Mouse (Mus musculus): ENCODE measurements at regions not wholly inside any gene's neighbourhood (a gene's known extent, or its start where the extent isn't known, plus 50 kb on each side); places are given as distances from the start of the nearest gene placed in this dataset.

DNA sequence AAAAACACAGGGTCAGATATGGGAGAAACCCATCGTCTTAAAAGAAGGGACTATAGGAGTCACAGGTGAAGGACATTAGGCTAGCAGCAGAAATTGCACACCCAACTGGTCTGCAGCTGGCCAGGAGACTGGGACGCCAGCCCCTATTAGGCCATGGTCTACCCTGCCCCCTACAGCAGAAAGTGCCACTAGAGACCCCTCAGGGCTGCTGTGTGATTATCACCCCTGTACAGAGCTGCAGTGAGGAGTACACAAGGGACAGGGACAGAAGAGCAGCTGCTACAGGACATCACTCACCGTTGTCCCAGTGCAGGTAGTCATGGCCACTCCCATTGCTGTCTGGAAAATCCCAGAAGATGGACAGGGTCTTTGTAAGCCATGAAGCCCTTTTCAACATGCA, 157.9 kb upstream of the Agap1 start:
- no peak overlapping the region for H3K27ac ChIP-seq
- H3K9ac ChIP-seq: no peak overlapping the region
- no peak for ATAC-seq (ENCODE audit: insufficient number of reproducible peaks, low FRiP score, low TSS enrichment, low read depth)
- no peak overlapping the region for H3K4me2 ChIP-seq
- 61% methylated on average over 3 of the region's 3 CpGs for WGBS
- no peaks in the 10 kb centered on the region for H3K9me3 ChIP-seq
- no peaks in the 10 kb centered on the region; the same call in 1 of the 2 replicates for H3K4me1 ChIP-seq
- H3K36me3 ChIP-seq: no peaks in the 10 kb centered on the region
- H3K27me3 ChIP-seq: no peaks in the 10 kb centered on the region
- H3K4me3 ChIP-seq: no peak overlapping the region

DNA sequence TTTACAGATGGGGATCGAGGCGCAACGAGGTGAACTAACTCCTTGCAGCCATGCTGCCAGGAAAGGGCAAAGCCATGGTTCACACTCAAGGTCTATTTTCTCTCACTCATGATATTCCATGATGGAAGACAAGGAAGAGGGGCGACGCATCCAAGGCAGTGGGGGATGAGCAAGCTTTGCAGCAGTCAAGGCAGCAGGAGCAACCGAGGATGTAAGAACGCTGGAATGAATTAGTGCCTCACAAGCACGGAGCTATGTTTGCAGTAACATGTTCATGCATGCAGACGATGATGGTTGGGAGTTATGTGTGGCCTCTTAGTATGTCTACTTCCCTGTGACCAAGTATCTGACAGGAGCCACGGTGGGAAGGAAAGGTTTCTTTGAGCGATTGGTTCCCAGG, 156.8 kb upstream of the Agap1 start:
- peaks cover 6% of the 10 kb centered on the region for H3K4me1 ChIP-seq
- no peaks in the 10 kb centered on the region for H3K27me3 ChIP-seq
- no peaks in the 10 kb centered on the region for H3K9me3 ChIP-seq
- ATAC-seq (ENCODE audit: insufficient number of reproducible peaks, low FRiP score, low TSS enrichment, low read depth): no peak
- no peak overlapping the region for H3K4me3 ChIP-seq
- H3K36me3 ChIP-seq: no peaks in the 10 kb centered on the region
- H3K4me2 ChIP-seq: no peak overlapping the region
- WGBS: 74% methylated on average over 11 of the region's 11 CpGs
- no peak overlapping the region for H3K9ac ChIP-seq
- no peak overlapping the region for H3K27ac ChIP-seq

DNA sequence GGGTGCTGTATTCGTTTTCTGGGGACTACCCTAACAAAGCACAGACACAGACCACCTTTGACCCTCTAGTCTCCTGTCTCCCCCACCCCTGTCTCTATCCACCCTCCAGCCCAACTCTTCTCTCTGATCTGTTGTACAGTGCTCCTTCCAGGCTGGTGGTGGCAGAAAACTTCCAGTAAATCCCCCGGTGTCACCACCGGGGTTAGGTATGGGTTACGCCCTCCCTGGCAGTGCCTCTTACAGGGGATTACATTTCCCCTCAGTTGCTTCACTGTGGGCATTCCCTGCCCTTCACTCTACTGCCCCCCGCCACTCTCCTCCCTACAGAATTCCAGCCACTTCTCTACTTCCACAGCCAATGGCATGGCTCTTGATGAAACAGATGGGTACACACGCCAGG, 153.5 kb upstream of the Agap1 start:
- Histone ChIP-seq H3K36me3 (no peaks in the 10 kb centered on the region), H3K9ac (no peak overlapping the region), H3K4me3 (no peak overlapping the region), H3K27me3 (no peaks in the 10 kb centered on the region), H3K9me3 (no peaks in the 10 kb centered on the region), H3K27ac (no peak overlapping the region), H3K4me1 (peaks cover 7% of the 10 kb centered on the region), H3K4me2 (no peak overlapping the region)
- ATAC-seq (ENCODE audit: insufficient number of reproducible peaks, low FRiP score, low TSS enrichment, low read depth): no peak
- 84% methylated on average over 6 of the region's 6 CpGs for WGBS

DNA sequence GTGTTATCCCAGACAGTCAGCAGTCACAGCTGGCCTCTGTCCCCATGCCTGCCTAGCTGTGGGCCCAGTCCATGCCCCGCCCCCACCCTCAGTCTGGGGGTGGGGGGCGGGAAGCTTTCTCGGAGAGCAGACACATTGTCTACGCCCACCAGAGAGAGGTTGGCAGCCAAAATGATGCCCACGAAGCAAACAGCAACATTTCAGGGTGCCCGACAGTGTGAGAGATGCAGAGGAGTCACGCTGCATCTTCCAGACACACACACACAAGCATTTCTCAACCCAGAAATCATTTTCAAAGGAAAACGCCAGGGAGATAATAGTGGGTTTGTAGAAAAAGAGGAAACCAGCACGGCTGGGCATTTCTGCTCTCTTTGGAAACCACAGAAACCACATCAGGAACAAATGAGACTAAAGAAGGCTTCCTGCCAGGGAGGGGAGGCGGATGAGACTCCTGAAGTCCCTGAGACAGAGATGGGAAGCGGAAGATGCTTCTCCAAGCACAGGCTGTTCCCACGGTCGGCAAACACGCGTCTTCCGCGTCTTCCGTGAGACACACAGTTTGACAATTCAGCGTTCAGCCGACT, 152.1 kb upstream of the Agap1 start:
- Histone ChIP-seq H3K36me3 (no peaks in the 10 kb centered on the region), H3K27me3 (no peaks in the 10 kb centered on the region), H3K9me3 (no peaks in the 10 kb centered on the region), H3K9ac (no peak overlapping the region), H3K4me2 (no peak overlapping the region), H3K4me1 (peaks cover 7% of the 10 kb centered on the region), H3K4me3 (no peak overlapping the region), H3K27ac (no peak overlapping the region)
- 66% methylated on average over 20 of the region's 20 CpGs for WGBS
- no peak for ATAC-seq (ENCODE audit: insufficient number of reproducible peaks, low FRiP score, low TSS enrichment, low read depth)

DNA sequence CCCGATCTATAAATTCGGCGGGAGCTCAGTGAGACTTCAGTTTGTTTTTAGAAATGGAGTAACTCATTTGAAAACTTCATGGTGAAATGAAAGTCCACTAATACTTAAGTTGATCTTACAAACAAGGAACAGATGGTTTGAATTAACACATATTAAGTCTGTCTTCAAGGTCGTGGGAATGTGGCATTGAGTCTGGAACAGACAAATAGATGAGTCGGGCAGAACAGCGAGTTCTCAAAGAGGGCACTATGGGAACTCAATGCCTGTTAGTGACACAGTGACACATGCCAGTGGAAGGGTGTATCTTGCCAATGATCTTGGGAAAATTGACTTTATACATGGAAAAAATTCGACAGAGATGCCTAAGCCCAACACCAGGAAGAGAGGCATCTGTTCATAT, 149.4 kb upstream of the Agap1 start:
- Histone ChIP-seq H3K4me1 (peaks cover 12% of the 10 kb centered on the region), H3K36me3 (no peaks in the 10 kb centered on the region), H3K9ac (no peak overlapping the region), H3K9me3 (no peaks in the 10 kb centered on the region), H3K27ac (no peak overlapping the region), H3K27me3 (no peaks in the 10 kb centered on the region), H3K4me2 (no peak overlapping the region), H3K4me3 (no peak overlapping the region)
- no peak for ATAC-seq (ENCODE audit: insufficient number of reproducible peaks, low FRiP score, low TSS enrichment, low read depth)
- 55% methylated on average over 7 of the region's 7 CpGs for WGBS

DNA sequence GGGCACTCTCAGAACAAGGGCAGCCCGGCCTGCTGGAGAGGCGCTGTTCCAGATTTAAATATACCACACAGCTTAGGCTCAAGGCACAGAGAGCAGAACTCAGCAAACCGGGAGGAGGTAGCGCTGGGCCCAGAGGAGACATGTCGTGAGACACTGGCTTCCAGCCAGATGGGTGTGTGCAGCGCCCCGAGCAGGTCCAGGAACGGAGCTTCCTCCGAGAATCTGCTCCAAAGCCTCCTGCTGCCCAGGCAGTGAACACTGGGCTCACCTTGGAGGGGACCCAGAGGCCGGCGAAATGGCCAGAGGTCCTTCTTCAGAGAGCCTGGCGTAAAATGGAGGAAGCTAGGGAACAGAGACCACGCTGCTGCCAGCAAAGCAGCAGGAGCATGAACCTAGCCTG, 145.8 kb upstream of the Agap1 start:
- Histone ChIP-seq H3K27me3 (no peaks in the 10 kb centered on the region), H3K4me1 (peaks cover 5% of the 10 kb centered on the region), H3K27ac (no peak overlapping the region), H3K36me3 (no peaks in the 10 kb centered on the region), H3K4me2 (no peak overlapping the region; the same call in 1 of the 2 replicates), H3K9ac (no peak overlapping the region), H3K4me3 (no peak overlapping the region), H3K9me3 (no peaks in the 10 kb centered on the region)
- ATAC-seq (ENCODE audit: insufficient number of reproducible peaks, low FRiP score, low TSS enrichment, low read depth): no peak
- 39% methylated on average over 13 of the region's 13 CpGs for WGBS

DNA sequence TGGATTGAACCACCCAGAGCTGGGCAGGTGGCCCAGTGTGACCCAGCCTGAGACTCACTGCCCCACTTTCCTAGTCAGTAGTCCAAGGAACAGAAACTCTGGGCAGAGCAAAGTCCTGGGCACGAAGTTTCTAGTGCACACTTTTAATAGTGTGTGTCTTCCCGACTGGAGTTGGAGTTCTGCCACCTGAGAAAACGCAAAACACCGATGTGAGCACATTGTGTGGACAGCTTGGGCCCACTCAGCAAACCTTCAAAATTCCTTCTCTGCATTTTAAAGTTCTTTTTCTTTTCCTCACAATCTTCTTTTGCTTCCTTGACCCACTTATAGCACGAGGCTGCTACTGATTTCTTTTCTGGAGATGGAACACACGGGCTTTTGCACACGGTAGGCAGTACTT, 141.5 kb upstream of the Agap1 start:
- ATAC-seq (ENCODE audit: insufficient number of reproducible peaks, low FRiP score, low TSS enrichment, low read depth): no peak
- Histone ChIP-seq H3K27ac (no peak overlapping the region), H3K9ac (no peak overlapping the region), H3K36me3 (no peaks in the 10 kb centered on the region), H3K4me2 (no peak overlapping the region), H3K9me3 (no peaks in the 10 kb centered on the region), H3K4me3 (no peak overlapping the region), H3K27me3 (no peaks in the 10 kb centered on the region), H3K4me1 (peaks cover 5% of the 10 kb centered on the region)
- WGBS: 53% methylated on average over 7 of the region's 7 CpGs

DNA sequence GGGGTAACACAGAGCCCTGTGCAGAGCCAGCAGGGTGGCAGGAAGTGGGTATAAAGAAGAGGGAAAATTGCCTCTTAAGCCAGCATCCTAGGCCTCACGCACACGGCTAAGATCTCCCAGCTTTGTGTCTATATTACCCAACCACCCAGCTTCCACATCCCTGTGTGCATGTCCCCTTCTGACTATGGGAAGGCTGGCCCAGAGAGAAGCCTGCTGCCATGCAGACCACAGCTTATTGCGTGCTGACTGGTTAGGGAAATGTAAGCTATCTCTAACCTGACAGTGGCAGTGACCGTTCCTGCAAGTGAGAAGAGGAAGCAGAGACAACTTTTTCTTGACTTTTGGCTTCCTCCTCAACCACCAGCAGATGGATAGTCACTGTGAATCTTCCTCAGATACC, 136.7 kb upstream of the Agap1 start:
- H3K27me3 ChIP-seq: no peaks in the 10 kb centered on the region
- no peaks in the 10 kb centered on the region for H3K9me3 ChIP-seq
- 83% methylated on average over 4 of the region's 4 CpGs for WGBS
- no peak overlapping the region for H3K9ac ChIP-seq
- H3K4me3 ChIP-seq: no peak overlapping the region
- H3K36me3 ChIP-seq: no peaks in the 10 kb centered on the region
- no peak overlapping the region for H3K27ac ChIP-seq
- H3K4me1 ChIP-seq: no peaks in the 10 kb centered on the region
- no peak overlapping the region for H3K4me2 ChIP-seq
- no peak for ATAC-seq (ENCODE audit: insufficient number of reproducible peaks, low FRiP score, low TSS enrichment, low read depth)

DNA sequence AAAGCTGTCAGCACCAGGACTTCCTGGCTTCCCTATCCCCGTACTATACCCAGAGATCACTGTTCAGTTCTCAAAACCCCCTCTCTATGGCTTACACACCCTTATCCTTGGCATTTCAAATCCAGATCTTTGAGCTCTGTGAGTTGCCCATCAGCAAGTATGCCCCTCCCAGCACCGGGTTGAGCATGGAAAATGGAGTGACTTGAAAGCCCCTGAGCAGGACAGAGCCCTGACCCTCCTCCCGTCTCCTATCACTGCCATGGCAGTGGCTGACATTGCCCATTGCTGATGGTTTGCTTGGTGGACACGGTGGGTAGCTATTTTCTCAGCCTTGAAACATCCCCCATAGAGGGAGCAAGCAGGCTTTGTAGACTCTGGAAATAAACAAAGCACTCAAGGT, 135.9 kb upstream of the Agap1 start:
- H3K4me3 ChIP-seq: no peak overlapping the region
- no peak overlapping the region for H3K4me2 ChIP-seq
- no peak overlapping the region for H3K9ac ChIP-seq
- H3K4me1 ChIP-seq: no peaks in the 10 kb centered on the region
- H3K27me3 ChIP-seq: no peaks in the 10 kb centered on the region
- no peak for ATAC-seq (ENCODE audit: insufficient number of reproducible peaks, low FRiP score, low TSS enrichment, low read depth)
- H3K27ac ChIP-seq: no peak overlapping the region
- H3K36me3 ChIP-seq: no peaks in the 10 kb centered on the region
- no peaks in the 10 kb centered on the region for H3K9me3 ChIP-seq
- WGBS: 69% methylated on average over 4 of the region's 4 CpGs

DNA sequence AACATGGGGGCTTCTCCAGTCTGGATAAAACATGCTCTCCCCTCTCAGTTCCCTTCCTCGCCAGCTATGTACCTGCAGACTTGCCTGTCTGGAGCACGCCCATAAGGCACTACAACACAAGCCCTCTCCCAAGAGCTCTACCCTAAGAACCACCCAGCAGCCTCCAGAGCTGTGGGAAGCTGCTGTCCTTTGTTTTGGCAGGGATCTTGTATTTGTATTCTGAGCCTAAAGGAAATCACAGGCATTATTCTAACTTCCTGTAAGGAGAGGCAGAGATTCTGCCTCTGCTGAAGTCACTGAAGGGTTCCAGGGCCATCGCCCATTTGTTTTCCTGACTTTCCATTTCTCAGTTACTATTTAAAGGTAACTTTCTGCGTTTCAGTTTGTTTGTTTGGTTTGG, 132.0 kb upstream of the Agap1 start:
- no peaks in the 10 kb centered on the region for H3K27me3 ChIP-seq
- 63% methylated on average over 4 of the region's 4 CpGs for WGBS

DNA sequence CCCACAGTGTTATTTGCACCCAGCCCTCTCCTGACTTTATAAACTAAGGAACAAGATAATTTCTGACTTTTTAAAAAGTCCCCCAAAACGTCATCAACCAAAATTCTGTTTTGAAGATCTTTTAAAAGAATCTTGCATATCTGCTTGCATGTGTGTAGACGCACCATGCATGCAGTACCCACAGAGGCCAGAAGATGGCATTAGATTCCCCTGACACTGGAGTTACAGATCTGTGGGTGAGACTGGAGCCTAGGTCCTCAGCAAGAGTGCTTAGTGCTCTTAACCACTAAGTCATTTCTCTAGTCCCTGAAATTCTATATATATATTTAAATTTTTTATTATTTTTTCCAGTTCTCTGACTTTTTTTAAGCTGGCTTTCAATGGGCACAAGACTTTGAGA, 131.5 kb upstream of the Agap1 start:
- Histone ChIP-seq H3K4me2 (no peak overlapping the region), H3K9ac (no peak overlapping the region), H3K4me3 (no peak overlapping the region), H3K27me3 (no peaks in the 10 kb centered on the region), H3K4me1 (no peaks in the 10 kb centered on the region), H3K27ac (no peak overlapping the region), H3K36me3 (no peaks in the 10 kb centered on the region), H3K9me3 (no peaks in the 10 kb centered on the region)
- no peak for ATAC-seq (ENCODE audit: insufficient number of reproducible peaks, low FRiP score, low TSS enrichment, low read depth)
- WGBS: 42% methylated on average over 2 of the region's 2 CpGs

More for the DNA sequence above, 132.0 kb upstream of the Agap1 start:
- Histone ChIP-seq H3K4me2 (no peak overlapping the region), H3K27ac (no peak overlapping the region), H3K9ac (no peak overlapping the region), H3K4me3 (no peak overlapping the region), H3K4me1 (no peaks in the 10 kb centered on the region), H3K36me3 (no peaks in the 10 kb centered on the region), H3K9me3 (no peaks in the 10 kb centered on the region)
- ATAC-seq (ENCODE audit: insufficient number of reproducible peaks, low FRiP score, low TSS enrichment, low read depth): no peak

DNA sequence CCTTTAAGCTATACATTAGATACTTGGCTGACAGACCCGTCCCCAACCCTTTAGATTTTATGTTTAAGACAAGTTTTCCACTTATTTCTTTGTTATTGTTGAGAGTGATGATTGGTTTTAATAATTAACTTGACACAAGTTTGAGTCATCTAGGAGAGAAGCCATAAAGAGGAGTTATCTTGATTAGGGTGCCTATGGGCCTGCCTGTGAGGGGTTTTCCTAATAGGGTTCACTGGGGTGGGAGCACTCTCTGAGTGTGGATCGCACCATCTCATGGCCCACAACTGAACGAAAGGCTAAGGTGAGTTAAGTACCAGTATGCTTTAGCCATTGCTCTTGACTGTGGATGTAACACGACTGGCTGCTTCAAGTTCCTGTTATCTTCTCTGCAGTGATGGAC, 123.3 kb upstream of the Agap1 start:
- Histone ChIP-seq H3K36me3 (no peaks in the 10 kb centered on the region), H3K9ac (no peak overlapping the region), H3K27ac (no peak overlapping the region), H3K4me1 (no peaks in the 10 kb centered on the region), H3K9me3 (no peaks in the 10 kb centered on the region; the same call in 1 of the 2 replicates), H3K4me3 (no peak overlapping the region), H3K4me2 (no peak overlapping the region), H3K27me3 (no peaks in the 10 kb centered on the region)
- 86% methylated on average over 4 of the region's 4 CpGs for whole genome bisulfite sequencing
- ATAC-seq (ENCODE audit: insufficient number of reproducible peaks, low FRiP score, low TSS enrichment, low read depth): no peak

DNA sequence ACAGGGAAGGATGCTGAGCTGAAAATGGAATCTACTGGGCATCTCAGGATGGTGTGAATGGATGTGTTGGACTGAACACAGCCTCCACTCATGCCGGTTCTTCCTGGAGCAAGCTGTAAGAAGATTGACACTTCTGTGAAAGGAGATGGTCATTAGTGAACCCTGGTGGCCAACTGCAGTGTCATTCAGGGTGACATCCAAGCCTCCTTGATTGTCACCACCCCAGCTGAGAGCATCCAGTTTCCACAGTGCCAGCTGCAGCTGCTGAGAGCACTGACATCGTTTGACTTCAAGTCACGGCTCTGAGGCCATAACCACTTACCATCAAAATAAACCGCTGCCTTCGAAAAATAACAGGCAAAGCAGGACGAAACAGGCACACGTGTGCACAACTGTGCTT, 121.9 kb upstream of the Agap1 start:
- no peak overlapping the region for H3K27ac ChIP-seq
- WGBS: 68% methylated on average over 7 of the region's 7 CpGs

More for the DNA sequence above, 121.9 kb upstream of the Agap1 start:
- Histone ChIP-seq H3K36me3 (no peaks in the 10 kb centered on the region), H3K27me3 (no peaks in the 10 kb centered on the region), H3K4me1 (no peaks in the 10 kb centered on the region), H3K9me3 (no peaks in the 10 kb centered on the region; the same call in 1 of the 2 replicates), H3K4me3 (no peak overlapping the region), H3K9ac (no peak overlapping the region), H3K4me2 (no peak overlapping the region)
- ATAC-seq (ENCODE audit: insufficient number of reproducible peaks, low FRiP score, low TSS enrichment, low read depth): no peak
